16 mouse cellular contexts compared by ENCODE assay signal in genomic region chr8:13141681-13142080, GRCm38 (mm10).
"Had no signal": no experiment of that assay in that cellular context is flagged by ENCODE, and none has a peak within 500 bp of the region (broad histone marks: within the 10 kb centered on the region; RNA-seq: fewer than 3 reads in every experiment).

No protein-coding gene starts in this region.

- H3K4me2 ChIP-seq: neural tube, embryonic 13.5 days; neural tube, embryonic 15.5 days; stomach, embryonic 15.5 days had no signal

- H3K9me3 ChIP-seq: neural tube, embryonic 13.5 days; neural tube, embryonic 15.5 days; stomach, embryonic 15.5 days had no signal

- DNase-seq: retina, postnatal 1 day; right cerebral cortex, adult 18-20 months; right cerebral cortex, postnatal 14 days; right cerebral cortex, postnatal 25 days; right cerebral cortex, postnatal 4 days; spleen, adult 18-20 months; thymus, adult 18-20 months; thymus, adult 2 months; thymus, postnatal 14 days; thymus, postnatal 25 days; thymus, postnatal 36 days; thymus, postnatal 4 days had no signal

- H3K27ac ChIP-seq: neural tube, embryonic 13.5 days; neural tube, embryonic 15.5 days; stomach, embryonic 15.5 days; stomach, postnatal 0 days had no signal

- H3K27me3 ChIP-seq: neural tube, embryonic 13.5 days; neural tube, embryonic 15.5 days; stomach, embryonic 15.5 days had no signal

- H3K4me1 ChIP-seq: neural tube, embryonic 13.5 days; neural tube, embryonic 15.5 days; stomach, embryonic 15.5 days had no signal

- H3K9ac ChIP-seq: neural tube, embryonic 13.5 days; neural tube, embryonic 15.5 days; stomach, embryonic 15.5 days had no signal

- H3K4me3 ChIP-seq: neural tube, embryonic 13.5 days; neural tube, embryonic 15.5 days; stomach, embryonic 15.5 days had no signal
